Mouse (Mus musculus): ENCODE measurements at regions not wholly inside any gene's neighbourhood (a gene's known extent, or its start where the extent isn't known, plus 50 kb on each side); places are given as distances from the start of the nearest gene placed in this dataset.

DNA sequence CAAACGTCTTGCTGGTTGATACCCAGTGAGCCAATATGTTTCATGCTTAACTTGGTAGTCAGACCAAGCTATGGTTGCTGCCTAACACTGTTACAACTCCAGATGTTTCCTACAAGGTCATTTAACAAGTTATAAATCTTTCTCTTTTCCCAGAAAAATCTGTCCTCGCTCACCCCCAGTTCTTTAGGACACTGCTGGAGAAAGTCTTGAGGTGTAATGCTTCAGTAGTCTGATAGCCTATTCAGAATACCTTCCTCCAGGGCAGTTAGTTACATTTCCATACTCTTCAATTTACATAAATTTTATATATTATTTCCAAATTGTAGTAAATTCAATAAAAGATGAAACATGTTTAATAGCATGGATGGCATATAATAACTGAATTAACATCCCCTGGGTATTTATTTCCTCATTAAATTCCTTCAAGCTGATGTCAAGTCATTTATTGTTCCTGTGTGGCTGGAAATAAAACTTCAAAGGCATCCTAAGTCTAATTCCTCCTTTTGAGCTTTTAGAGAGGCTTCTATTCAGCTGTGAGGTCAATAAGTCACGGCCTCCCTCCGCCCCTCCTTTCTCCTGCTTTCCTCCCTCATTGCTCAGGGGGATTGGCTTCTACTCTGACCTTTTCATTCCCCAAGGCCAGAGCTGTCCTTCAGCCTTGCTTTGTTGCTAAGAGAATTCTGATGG is 738.4 kb upstream of the Chrm3 start:
- in situ Hi-C loops (cut with MboI; ENCODE audit: low pct_ligation_motif_present, low pct_unique_long_range_greater_than_20kb, low sequenced_read_pairs) = no loop called here
- DNase-seq (ENCODE audit: extremely low read depth) = no peak
- Histone ChIP-seq H3K4me3 (replicated peaks in 1 of 3; ENCODE audit: low read depth in 2 of 3, low read length in 2 of 3, poor library complexity in 1 of 3) (no peak overlapping the region), H3K9ac (ENCODE audit: insufficient read depth, low read depth) (no peak overlapping the region), H3K4me2 (ENCODE audit: insufficient read depth, low read depth, poor library complexity, severe bottlenecking) (no peak overlapping the region), H3K4me1 (ENCODE audit: control insufficient read depth in 1 of 2, insufficient read depth in 2 of 2) (no peaks in the 10 kb centered on the region), H3K36me3 (replicated peaks in 1 of 2; ENCODE audit: control insufficient read depth in 1 of 2, insufficient read depth in 1 of 2, low read length in 1 of 2) (no peaks in the 10 kb centered on the region), H3K27ac (ENCODE audit: insufficient read depth, low read depth) (no peak overlapping the region), H3K27me3 (replicated peaks) (no peaks in the 10 kb centered on the region), H3K9me3 (replicated peaks; ENCODE audit: low read length) (no peaks in the 10 kb centered on the region), H3K79me2 (replicated peaks; ENCODE audit: control insufficient read depth, extremely low read depth, insufficient read depth, poor library complexity, severe bottlenecking) (no peaks in the 10 kb centered on the region)
- TF ChIP-seq NELFE (IDR thresholded peaks at IDR 0.05; ENCODE audit: low read depth, low read length) (no peak), RAD21 (IDR thresholded peaks at IDR 0.05; ENCODE audit: low read depth, low read length) (no peak), GABPA (IDR thresholded peaks at IDR 0.05; ENCODE audit: insufficient replicate concordance, low read depth, low read length) (no peak), TBP (conservative IDR thresholded peaks at IDR 0.05; ENCODE audit: low read depth, low read length) (no peak), MEF2A (IDR thresholded peaks at IDR 0.05; ENCODE audit: borderline replicate concordance, low read depth, low read length) (no peak), CTCF (conservative IDR thresholded peaks at IDR 0.05 in 1 of 2, IDR thresholded peaks at IDR 0.05 in 1 of 2; ENCODE audit: low read depth in 2 of 2, low read length in 2 of 2) (no peak), USF1 (IDR thresholded peaks at IDR 0.05; ENCODE audit: low read depth, low read length) (no peak), MYC (IDR thresholded peaks at IDR 0.05; ENCODE audit: low read depth, low read length) (no peak), MAZ (IDR thresholded peaks at IDR 0.05; ENCODE audit: low read depth, low read length) (no peak), EP300 (IDR thresholded peaks at IDR 0.05; ENCODE audit: low read length) (no peak), JUN (IDR thresholded peaks at IDR 0.05; ENCODE audit: insufficient read depth, low read depth, low read length) (no peak), RCOR1 (conservative IDR thresholded peaks at IDR 0.05; ENCODE audit: low read depth, low read length) (no peak), MAFK (IDR thresholded peaks at IDR 0.05; ENCODE audit: insufficient replicate concordance, low read length) (no peak), POLR2AphosphoS2 (IDR thresholded peaks at IDR 0.05; ENCODE audit: low read depth, low read length) (no peak), POLR2A (IDR thresholded peaks at IDR 0.05; ENCODE audit: low read depth, low read length) (no peak), HCFC1 (IDR thresholded peaks at IDR 0.05; ENCODE audit: low read depth, low read length) (no peak), USF2 (conservative IDR thresholded peaks at IDR 0.05; ENCODE audit: low read depth, low read length) (no peak)
- dilution Hi-C loops (cut with MboI; ENCODE audit: extremely low pct_ligation_motif_present, extremely low pct_unique_long_range_greater_than_20kb, low sequenced_read_pairs) = no loop called here

- TF ChIP-seq SMC3 (IDR thresholded peaks at IDR 0.05; ENCODE audit: low read depth, low read length) (no peak), KAT2A (IDR thresholded peaks at IDR 0.05; ENCODE audit: insufficient replicate concordance, low read length) (no peak), ELF1 (IDR thresholded peaks at IDR 0.05; ENCODE audit: low read depth, low read length) (no peak), ZNF384 (IDR thresholded peaks at IDR 0.05; ENCODE audit: low read depth, low read length) (no peak), ZC3H11A (IDR thresholded peaks at IDR 0.05; ENCODE audit: low read depth, low read length) (no peak), TCF12 (IDR thresholded peaks at IDR 0.05; ENCODE audit: low read depth, low read length) (no peak), MAZ (IDR thresholded peaks at IDR 0.05; ENCODE audit: low read depth, low read length) (no peak), RCOR1 (conservative IDR thresholded peaks at IDR 0.05; ENCODE audit: low read depth, low read length) (no peak)
Measured at GRCm38 (mm10) chr13:11092911-11093310, 732.3 kb upstream of the Chrm3 start.

More at GRCm38 (mm10) chr13:11092911-11093310, 732.3 kb upstream of the Chrm3 start:
- Histone ChIP-seq H3K4me2 (ENCODE audit: insufficient read depth, low read depth, poor library complexity, severe bottlenecking) (no peak overlapping the region), H3K4me1 (ENCODE audit: control insufficient read depth in 1 of 2, insufficient read depth in 2 of 2) (no peaks in the 10 kb centered on the region), H3K36me3 (replicated peaks in 1 of 2; ENCODE audit: control insufficient read depth in 1 of 2, insufficient read depth in 1 of 2, low read length in 1 of 2) (no peaks in the 10 kb centered on the region), H3K4me3 (replicated peaks in 1 of 3; ENCODE audit: low read depth in 2 of 3, low read length in 2 of 3, poor library complexity in 1 of 3) (no peak overlapping the region), H3K27me3 (replicated peaks) (no peaks in the 10 kb centered on the region), H3K9me3 (replicated peaks; ENCODE audit: low read length) (no peaks in the 10 kb centered on the region), H3K79me2 (replicated peaks; ENCODE audit: control insufficient read depth, extremely low read depth, insufficient read depth, poor library complexity, severe bottlenecking) (no peaks in the 10 kb centered on the region), H3K27ac (ENCODE audit: insufficient read depth, low read depth) (no peak overlapping the region), H3K9ac (ENCODE audit: insufficient read depth, low read depth) (no peak overlapping the region)
- dilution Hi-C loops (cut with MboI; ENCODE audit: extremely low pct_ligation_motif_present, extremely low pct_unique_long_range_greater_than_20kb, low sequenced_read_pairs) (no loop called here), in situ Hi-C loops (cut with MboI; ENCODE audit: low pct_ligation_motif_present, low pct_unique_long_range_greater_than_20kb, low sequenced_read_pairs) (no loop called here)
- DNase-seq (ENCODE audit: extremely low read depth) = no peak
